Mouse (Mus musculus) induced T-regulatory cell, adult 2 months (primary cell): ENCODE measurements around the gene Plk1.

ENCODE experiments used
- DNase-seq: peaks from one replicate; pipeline ENCODE4 v3.0.0-alpha.2; 2012; ENCODE audit warnings: low read depth

Plk1 gene

GRCm38 (mm10) chr7:122193919-122194318 lies 34.7 kb downstream of the Plk1 start:
- no peak for DNase-seq

GRCm38 (mm10) chr7:122196771-122197170 lies 37.5 kb downstream of the Plk1 start:
- DNase-seq, result peak; percentile 8

- peak; percentile 84 for DNase-seq
Observed at GRCm38 (mm10) chr7:122197306-122197705, 38.1 kb downstream of the Plk1 start.

- DNase-seq, result peak; percentile 60
Observed at GRCm38 (mm10) chr7:122199296-122199695, 40.1 kb downstream of the Plk1 start.

GRCm38 (mm10) chr7:122203936-122204335 lies 44.7 kb downstream of the Plk1 start:
- DNase-seq, result no peak

- no peak for DNase-seq
Observed at GRCm38 (mm10) chr7:122206121-122206520, 46.9 kb downstream of the Plk1 start.

GRCm38 (mm10) chr7:122208276-122209021 lies 49.2 kb downstream of the Plk1 start:
- DNase-seq, result no peak

GRCm38 (mm10) chr7:122219315-122219801 lies 60.1 kb downstream of the Plk1 start, which contains the start of gene Chp2:
TSS of gene Chp2 (plus strand) at chr7:122219496.
- no peak for DNase-seq
